ENCODE assay signal across 9 mouse cellular contexts in the genomic region with DNA sequence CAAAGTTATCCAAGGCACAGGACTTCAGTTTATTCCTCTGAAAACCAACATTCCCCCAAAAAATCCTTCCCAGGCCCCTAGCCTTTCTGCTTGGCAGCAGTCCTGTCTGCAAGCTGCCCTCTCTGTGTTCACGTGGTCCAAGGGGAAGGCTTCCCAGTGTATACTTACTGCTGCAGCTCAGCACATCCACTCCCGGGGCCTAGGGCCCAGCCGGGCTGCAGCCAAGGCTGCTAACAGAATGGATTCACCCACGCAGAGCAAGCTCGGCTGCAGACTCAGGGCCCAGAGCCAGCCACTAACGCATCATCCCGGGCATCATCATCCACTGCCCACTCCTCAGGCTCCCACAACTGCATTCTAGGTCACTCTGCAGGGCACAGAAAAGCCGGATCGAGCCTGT. TPM values are rescaled to one million over a fixed set of nuclear protein-coding genes. Genes with fewer than 3 reads are reported as not detected.
DNase-seq lines count a peak whose midpoint lies in the region; ATAC-seq and TF ChIP-seq lines count a peak whose summit lies in the region.
"Had no signal": no experiment of that assay in that cellular context is flagged by ENCODE, and none has a peak within 500 bp of the region (broad histone marks: within the 10 kb centered on the region; RNA-seq: fewer than 3 reads in every experiment).

No protein-coding gene starts in this region.

- no peak overlapping the region for H3K9ac ChIP-seq in heart, postnatal 0 days (replicated peaks; ENCODE audit: low read depth, low read length)
- H3K9ac ChIP-seq in limb, embryonic 14.5 days (ENCODE audit: low read depth, low read length, severe bottlenecking), result no peak overlapping the region; the same call in 1 of the 2 replicates

- no peak for DNase-seq in frontal cortex, postnatal 25 days (ENCODE audit: low spot score in 2 of 2)
- peak; percentile 44 for DNase-seq in NIH3T3 (ENCODE audit: low read depth)
- DNase-seq in heart, postnatal 0 days (ENCODE audit: low spot score), result no peak
- DNase-seq in limb, embryonic 14.5 days (ENCODE audit: low spot score), result no peak
- DNase-seq in right cerebral cortex, postnatal 4 days, result no peak
- DNase-seq in layer of hippocampus, postnatal 25 days (ENCODE audit: extremely low spot score in 1 of 2, low spot score in 1 of 2), result no peak
- no peak for DNase-seq in ovary, postnatal 36 days (ENCODE audit: low spot score)

- WGBS in heart, postnatal 0 days, result 72% methylated on average over 9 of the region's 9 CpGs
- 53% methylated on average over 9 of the region's 9 CpGs for WGBS in limb, embryonic 14.5 days

- no peak overlapping the region for H3K4me3 ChIP-seq in heart, postnatal 0 days (ENCODE audit: low read depth, low read length)
- no peak overlapping the region for H3K4me3 ChIP-seq in limb, embryonic 14.5 days (replicated peaks; ENCODE audit: low read length)
- H3K4me3 ChIP-seq: layer of hippocampus, adult 2 months had no signal

- peaks cover 4% of the 10 kb centered on the region; the same call in 1 of the 2 replicates for H3K27me3 ChIP-seq in heart, postnatal 0 days (ENCODE audit: control insufficient read depth, insufficient read depth, low read length)
- no peaks in the 10 kb centered on the region; the same call in 1 of the 2 replicates for H3K27me3 ChIP-seq in limb, embryonic 14.5 days (ENCODE audit: control insufficient read depth, insufficient read depth, low read length)

- H3K4me1 ChIP-seq in heart, postnatal 0 days (ENCODE audit: control insufficient read depth, insufficient read depth), result no peaks in the 10 kb centered on the region
- peaks cover 57% of the 10 kb centered on the region for H3K4me1 ChIP-seq in limb, embryonic 14.5 days (ENCODE audit: control insufficient read depth, insufficient read depth, low read length)

- H3K4me2 ChIP-seq in heart, postnatal 0 days (ENCODE audit: low read depth, low read length), result no peak overlapping the region
- H3K4me2 ChIP-seq in limb, embryonic 14.5 days (replicated peaks; ENCODE audit: low read depth, low read length, severe bottlenecking), result peak overlapping the region; percentile 6

- ATAC-seq in frontal cortex, adult (ENCODE audit: low TSS enrichment), result peak; percentile 23; the same call in 1 of the 2 replicates
- ATAC-seq in heart, postnatal 0 days (ENCODE audit: insufficient read depth, low read depth), result 0 out of 2 replicates have a peak, but pooled peaks have one; percentile 36
- ATAC-seq in limb, embryonic 14.5 days (ENCODE audit: low FRiP score, low read depth), result no peak

- TF ChIP-seq EP300 in heart, postnatal 0 days (IDR thresholded peaks at IDR 0.05; ENCODE audit: low read depth), result no peak

- no peaks in the 10 kb centered on the region for H3K36me3 ChIP-seq in heart, postnatal 0 days (replicated peaks; ENCODE audit: control insufficient read depth, insufficient read depth, low read length)
- H3K36me3 ChIP-seq in limb, embryonic 14.5 days (ENCODE audit: control insufficient read depth, insufficient read depth, low read length), result peaks cover 4% of the 10 kb centered on the region

- H3K9me3 ChIP-seq in heart, postnatal 0 days (replicated peaks; ENCODE audit: control insufficient read depth, low read length), result no peaks in the 10 kb centered on the region
- H3K9me3 ChIP-seq in limb, embryonic 14.5 days (ENCODE audit: control insufficient read depth, low read length), result no peaks in the 10 kb centered on the region

- H3K27ac ChIP-seq in heart, postnatal 0 days (ENCODE audit: low read depth), result no peak overlapping the region
- H3K27ac ChIP-seq in limb, embryonic 14.5 days (replicated peaks; ENCODE audit: low read depth, low read length), result peak overlapping the region; percentile 50
- H3K27ac ChIP-seq: layer of hippocampus, adult 2 months had no signal

- no peak for TF ChIP-seq POLR2A in limb, embryonic 14.5 days (IDR thresholded peaks at IDR 0.05; ENCODE audit: borderline replicate concordance, extremely low read depth, insufficient read depth, insufficient read length)

- no peak for TF ChIP-seq CTCF in heart, postnatal 0 days (IDR thresholded peaks at IDR 0.05; ENCODE audit: low read depth)

RNA-seq across cellular contexts. Expression of gene Ebf3, which starts 46.8 kb away (rescaled TPM):
- 3.7 and 8.2 TPM in 2 replicates for total RNA-seq in heart, postnatal 0 days (2014; rRNA removed; ENCODE audit: low replicate concordance)
- 0.97 and 1.1 TPM in 2 replicates for polyA plus RNA-seq in heart, postnatal 0 days (2015; fragmentation: Nextera tagmentation; extraction: Ambion mirVana)
- 80.3 and 93.2 TPM in 2 replicates for polyA plus RNA-seq in limb, embryonic 14.5 days (2012; rRNA removed)
- 15.3 and 17.8 TPM in 2 replicates for polyA plus RNA-seq in limb, embryonic 14.5 days (2014; fragmentation: Nextera tagmentation; extraction: Ambion mirVana)
- under 1 TPM; 0.42 to 0.54 TPM for total RNA-seq in layer of hippocampus, postnatal 25 days (2021)
